Mouse (Mus musculus): Measurements from ENCODE around the gene Ifne.

DNA sequence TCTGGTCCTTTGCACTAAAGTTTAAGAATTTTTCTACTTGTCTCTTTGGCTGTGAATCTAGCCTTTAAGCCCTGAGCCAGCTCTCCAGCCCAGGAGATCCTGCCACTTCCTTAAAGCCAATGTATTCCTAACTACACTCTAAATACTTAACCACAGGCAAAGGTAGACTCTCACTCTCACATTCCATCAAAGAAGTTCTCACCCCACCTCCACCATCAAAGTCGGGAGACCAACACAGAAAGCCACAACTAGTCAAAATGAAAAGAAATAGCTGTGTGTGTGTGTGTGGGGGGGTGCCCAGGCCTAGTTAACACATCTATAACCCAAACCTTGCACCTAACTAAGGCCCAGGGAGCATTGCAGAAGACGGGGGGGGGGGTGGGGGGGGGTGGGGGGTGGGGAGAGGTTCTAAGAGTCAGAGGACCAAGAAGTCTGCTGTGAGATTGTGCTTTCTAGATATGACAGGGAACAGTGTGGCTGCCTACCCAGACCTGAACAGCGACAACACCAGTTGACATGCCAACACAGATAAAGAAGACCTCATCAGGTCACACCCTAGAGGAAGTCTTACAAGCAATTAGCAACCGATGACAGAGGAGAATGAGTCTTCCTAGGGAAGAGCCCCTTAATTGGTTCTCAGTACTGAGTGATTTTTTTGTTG, 4.4 kb downstream of the Ifne start:
- TF ChIP-seq CTCF (IDR thresholded peaks at IDR 0.05; ENCODE audit: borderline replicate concordance, control insufficient read depth, extremely low read depth, insufficient read depth, low read length, poor library complexity) (no peak), POLR2A (IDR thresholded peaks at IDR 0.05; ENCODE audit: control insufficient read depth, extremely low read depth, insufficient read depth, low read length, poor library complexity) (no peak)

Measured in thymus, adult 2 months (tissue).